Mouse (Mus musculus): ENCODE results near the gene Hivep2. TPM values are rescaled to one million over a fixed set of nuclear protein-coding genes. Genes with fewer than 3 reads are reported as not detected.

The Hivep2 gene
- polyA plus RNA-seq, 1 experiment from 2014 or later = 3.2 TPM

- peak overlapping the region; percentile 64 for H3K4me3 ChIP-seq (ENCODE audit: inconsistent target)
- WGBS (ENCODE audit: missing documents) = under 1% methylated on average over 27 of the region's 54 CpGs
- H3K36me3 ChIP-seq (ENCODE audit: inconsistent target) = no peaks in the 10 kb centered on the region
- H3K27ac ChIP-seq = peak overlapping the region; percentile 76
- H3K79me2 ChIP-seq (ENCODE audit: inconsistent target) = no peaks in the 10 kb centered on the region
These were observed 430 bp upstream of the Hivep2 start for GRCm38 (mm10) chr10:13965316-13965973.

GRCm38 (mm10) chr10:13966830-13967450, 1.1 kb downstream of the Hivep2 start:
- Histone ChIP-seq H3K4me3 (ENCODE audit: inconsistent target) (peak overlapping the region; percentile 67), H3K36me3 (ENCODE audit: inconsistent target) (no peaks in the 10 kb centered on the region), H3K27ac (peak overlapping the region; percentile 57), H3K79me2 (ENCODE audit: inconsistent target) (no peaks in the 10 kb centered on the region)
- WGBS (ENCODE audit: missing documents) = under 1% methylated on average over 54 of the region's 66 CpGs

- WGBS (ENCODE audit: missing documents) = 2% methylated on average over 35 of the region's 36 CpGs
- Histone ChIP-seq H3K27ac (peak overlapping the region; percentile 43), H3K36me3 (ENCODE audit: inconsistent target) (no peaks in the 10 kb centered on the region), H3K79me2 (ENCODE audit: inconsistent target) (no peaks in the 10 kb centered on the region), H3K4me3 (ENCODE audit: inconsistent target) (peak overlapping the region; percentile 67)
These were observed 1.8 kb downstream of the Hivep2 start for GRCm38 (mm10) chr10:13967451-13968233.

GRCm38 (mm10) chr10:13968234-13968555, 2.3 kb downstream of the Hivep2 start:
- 3% methylated on average over 5 of the region's 5 CpGs for WGBS (ENCODE audit: missing documents)
- Histone ChIP-seq H3K4me3 (ENCODE audit: inconsistent target) (peak overlapping the region; percentile 67), H3K27ac (peak overlapping the region; percentile 43; the same call in 1 of the 2 replicates), H3K79me2 (ENCODE audit: inconsistent target) (no peaks in the 10 kb centered on the region), H3K36me3 (ENCODE audit: inconsistent target) (no peaks in the 10 kb centered on the region)

- H3K27ac ChIP-seq = no peak overlapping the region
- H3K36me3 ChIP-seq (ENCODE audit: inconsistent target) = no peaks in the 10 kb centered on the region
- no peak overlapping the region for H3K4me3 ChIP-seq (ENCODE audit: inconsistent target)
- 50% methylated on average over 8 of the region's 8 CpGs for WGBS (ENCODE audit: missing documents)
- no peaks in the 10 kb centered on the region; the same call in 1 of the 2 replicates for H3K79me2 ChIP-seq (ENCODE audit: inconsistent target)
These were observed 3.1 kb downstream of the Hivep2 start for GRCm38 (mm10) chr10:13968989-13969388.

- 78% methylated on average over 3 of the region's 3 CpGs for WGBS (ENCODE audit: missing documents)
These were observed 4.4 kb downstream of the Hivep2 start for GRCm38 (mm10) chr10:13970321-13970720.

GRCm38 (mm10) chr10:13971268-13971667, 5.4 kb downstream of the Hivep2 start:
- Histone ChIP-seq H3K36me3 (ENCODE audit: inconsistent target) (no peaks in the 10 kb centered on the region), H3K27ac (no peak overlapping the region), H3K79me2 (ENCODE audit: inconsistent target) (no peaks in the 10 kb centered on the region; the same call in 1 of the 2 replicates), H3K4me3 (ENCODE audit: inconsistent target) (no peak overlapping the region)
- 92% methylated on average over 5 of the region's 5 CpGs for WGBS (ENCODE audit: missing documents)

More at GRCm38 (mm10) chr10:13970321-13970720, 4.4 kb downstream of the Hivep2 start:
- no peaks in the 10 kb centered on the region; the same call in 1 of the 2 replicates for H3K79me2 ChIP-seq (ENCODE audit: inconsistent target)
- no peak overlapping the region for H3K27ac ChIP-seq
- H3K36me3 ChIP-seq (ENCODE audit: inconsistent target) = no peaks in the 10 kb centered on the region
- no peak overlapping the region for H3K4me3 ChIP-seq (ENCODE audit: inconsistent target)

DNA sequence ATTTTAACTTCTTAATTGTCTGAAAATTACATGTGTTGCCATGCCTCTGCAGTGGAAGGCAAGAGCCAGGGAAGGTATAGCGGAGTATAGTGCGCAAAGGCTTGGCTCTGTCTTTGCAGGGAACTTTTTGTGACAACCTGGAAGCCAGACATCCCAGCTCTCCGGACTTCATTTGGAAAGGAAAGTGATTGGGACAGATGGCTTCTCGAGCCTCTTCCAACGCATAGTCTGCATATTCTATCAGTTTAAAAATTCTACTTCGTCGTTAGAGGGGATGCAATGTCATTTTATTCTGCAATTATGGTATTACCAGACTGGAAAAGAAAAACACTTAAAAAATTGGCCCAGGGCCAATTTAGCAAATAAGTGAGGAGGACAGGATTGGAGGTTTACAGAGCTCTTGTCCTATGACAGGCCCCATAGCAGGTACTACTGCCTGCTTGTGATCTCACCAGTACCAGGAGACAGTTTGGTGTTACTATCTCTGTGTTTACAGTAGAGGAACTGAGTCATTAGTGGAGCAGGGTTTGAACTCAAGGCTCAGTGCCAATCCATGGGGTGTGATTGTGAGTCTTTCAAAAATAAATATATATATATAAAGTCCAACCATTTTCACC, 7.8 kb downstream of the Hivep2 start:
- H3K36me3 ChIP-seq (ENCODE audit: inconsistent target) = no peaks in the 10 kb centered on the region
- no peaks in the 10 kb centered on the region; the same call in 1 of the 2 replicates for H3K79me2 ChIP-seq (ENCODE audit: inconsistent target)
- no peak overlapping the region for H3K4me3 ChIP-seq (ENCODE audit: inconsistent target)
- H3K27ac ChIP-seq = no peak overlapping the region
- 90% methylated on average over 7 of the region's 7 CpGs for WGBS (ENCODE audit: missing documents)

DNA sequence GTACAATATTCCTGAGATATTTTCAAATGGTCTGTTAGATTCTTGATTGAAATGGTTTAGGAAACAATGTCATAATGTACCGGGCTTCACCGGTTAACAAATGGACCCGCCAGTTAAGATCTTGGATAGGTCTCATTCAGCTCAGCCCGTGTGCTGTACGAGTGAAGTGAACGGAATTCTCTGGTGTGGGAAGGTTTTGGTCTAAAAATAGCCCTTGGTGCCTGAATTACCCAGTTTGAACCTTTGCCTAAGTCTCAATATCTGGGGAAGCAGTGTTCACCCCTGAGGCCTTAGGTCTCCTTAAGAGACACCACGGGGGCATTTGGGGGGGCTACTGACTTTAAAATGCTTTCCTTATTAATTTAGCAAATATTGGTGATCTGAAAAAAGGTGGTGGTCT, 8.6 kb downstream of the Hivep2 start:
- WGBS (ENCODE audit: missing documents) = 92% methylated on average over 7 of the region's 7 CpGs
- Histone ChIP-seq H3K79me2 (ENCODE audit: inconsistent target) (no peaks in the 10 kb centered on the region; the same call in 1 of the 2 replicates), H3K27ac (no peak overlapping the region), H3K4me3 (ENCODE audit: inconsistent target) (no peak overlapping the region), H3K36me3 (ENCODE audit: inconsistent target) (no peaks in the 10 kb centered on the region)

- Histone ChIP-seq H3K27ac (no peak overlapping the region), H3K4me3 (ENCODE audit: inconsistent target) (no peak overlapping the region), H3K79me2 (ENCODE audit: inconsistent target) (no peaks in the 10 kb centered on the region; the same call in 1 of the 2 replicates), H3K36me3 (ENCODE audit: inconsistent target) (no peaks in the 10 kb centered on the region)
- WGBS (ENCODE audit: missing documents) = 84% methylated on average over 3 of the region's 4 CpGs
These were observed 10.0 kb downstream of the Hivep2 start for GRCm38 (mm10) chr10:13975861-13976260.

- WGBS (ENCODE audit: missing documents) = 92% methylated on average over 6 of the region's 6 CpGs
- no peak overlapping the region for H3K4me3 ChIP-seq (ENCODE audit: inconsistent target)
- H3K27ac ChIP-seq = no peak overlapping the region
- no peaks in the 10 kb centered on the region for H3K36me3 ChIP-seq (ENCODE audit: inconsistent target)
- H3K79me2 ChIP-seq (ENCODE audit: inconsistent target) = no peaks in the 10 kb centered on the region; the same call in 1 of the 2 replicates
These were observed 10.4 kb downstream of the Hivep2 start for GRCm38 (mm10) chr10:13976267-13976666.

DNA sequence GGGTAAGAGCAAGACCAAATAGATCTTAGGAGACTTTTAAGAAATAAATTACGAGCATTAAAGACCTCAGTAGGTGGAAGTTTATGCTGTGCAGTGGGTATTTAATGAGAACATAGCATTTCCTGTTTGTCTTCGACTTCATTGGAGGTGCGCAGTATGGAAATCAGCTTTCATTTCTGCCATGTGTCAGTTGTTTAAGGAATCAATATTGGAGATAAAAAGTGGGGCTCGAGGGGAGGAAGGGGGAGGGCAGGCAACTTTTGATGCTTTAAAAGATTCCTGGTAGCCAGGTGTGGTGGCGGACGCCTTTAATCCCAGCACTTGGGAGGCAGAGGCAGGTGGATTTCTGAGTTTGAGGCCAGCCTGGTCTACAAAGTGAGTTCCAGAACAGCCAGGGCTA, 16.4 kb downstream of the Hivep2 start:
- Histone ChIP-seq H3K27ac (peak overlapping the region; percentile 66), H3K4me3 (ENCODE audit: inconsistent target) (peak overlapping the region; percentile 33), H3K79me2 (ENCODE audit: inconsistent target) (peaks cover 8% of the 10 kb centered on the region; the same call in 1 of the 2 replicates), H3K36me3 (ENCODE audit: inconsistent target) (no peaks in the 10 kb centered on the region)
- WGBS (ENCODE audit: missing documents) = 54% methylated on average over 6 of the region's 6 CpGs

- no peaks in the 10 kb centered on the region for H3K36me3 ChIP-seq (ENCODE audit: inconsistent target)
- under 1% methylated on average over 34 of the region's 34 CpGs for WGBS (ENCODE audit: missing documents)
- peaks cover 8% of the 10 kb centered on the region; the same call in 1 of the 2 replicates for H3K79me2 ChIP-seq (ENCODE audit: inconsistent target)
- H3K27ac ChIP-seq = peak overlapping the region; percentile 88
- peak overlapping the region; percentile 33 for H3K4me3 ChIP-seq (ENCODE audit: inconsistent target)
These were observed 17.0 kb downstream of the Hivep2 start for GRCm38 (mm10) chr10:13982769-13983381.

- H3K27ac ChIP-seq = peak overlapping the region; percentile 88
- peaks cover 8% of the 10 kb centered on the region; the same call in 1 of the 2 replicates for H3K79me2 ChIP-seq (ENCODE audit: inconsistent target)
- 8% methylated on average over 12 of the region's 12 CpGs for WGBS (ENCODE audit: missing documents)
- peak overlapping the region; percentile 16 for H3K4me3 ChIP-seq (ENCODE audit: inconsistent target)
- H3K36me3 ChIP-seq (ENCODE audit: inconsistent target) = no peaks in the 10 kb centered on the region
These were observed 17.8 kb downstream of the Hivep2 start for GRCm38 (mm10) chr10:13983631-13984030.

Measured in macrophage (primary cell).